In genomic region chr8:105138423-105138822, GRCm38 (mm10) we compare ENCODE assay signal across 9 mouse cellular contexts. TPM values are rescaled to one million over a fixed set of nuclear protein-coding genes. Genes with fewer than 3 reads are reported as not detected.
DNase-seq lines count a peak whose midpoint lies in the region; ATAC-seq and TF ChIP-seq lines count a peak whose summit lies in the region.
"Had no signal": no experiment of that assay in that cellular context is flagged by ENCODE, and none has a peak within 500 bp of the region (broad histone marks: within the 10 kb centered on the region; RNA-seq: fewer than 3 reads in every experiment).

No protein-coding gene starts in this region.

- peak; percentile 20 for DNase-seq in right cerebral cortex, adult 18-20 months
- DNase-seq in right cerebral cortex, postnatal 25 days = no peak
- DNase-seq in adrenal gland, postnatal 36 days = peak; percentile 86
- DNase-seq in lung, adult 18-20 months = peak; percentile 79 to 84
- DNase-seq in right cerebral cortex, postnatal 4 days = peak; percentile 63

- no peaks in the 10 kb centered on the region for H3K4me1 ChIP-seq in embryonic fibroblast, embryonic 13.5 days (ENCODE audit: control insufficient read depth, insufficient read depth, low read length)
- H3K4me1 ChIP-seq in kidney, embryonic 16.5 days (ENCODE audit: insufficient read depth, low read length) = no peaks in the 10 kb centered on the region

- no peaks in the 10 kb centered on the region for H3K9me3 ChIP-seq in kidney, embryonic 16.5 days (ENCODE audit: low read length)

- TF ChIP-seq CTCF in embryonic fibroblast, embryonic 13.5 days (IDR thresholded peaks at IDR 0.05; ENCODE audit: borderline replicate concordance, insufficient read depth, low read length) = peak; percentile 77

- H3K27ac ChIP-seq in embryonic fibroblast, embryonic 13.5 days (ENCODE audit: insufficient read depth, low read length) = no peak overlapping the region
- H3K27ac ChIP-seq in kidney, embryonic 16.5 days (ENCODE audit: low read length) = no peak overlapping the region

- no peaks in the 10 kb centered on the region for H3K27me3 ChIP-seq in kidney, embryonic 16.5 days (ENCODE audit: insufficient read depth, low read length)

- WGBS in kidney, embryonic 16.5 days = 21% methylated on average over 4 of the region's 4 CpGs

- ATAC-seq in kidney, embryonic 16.5 days (ENCODE audit: low FRiP score, low TSS enrichment) = 0 out of 2 replicates have a peak, but pooled peaks have one; percentile 12
- no peak; the same call in 1 of the 2 replicates for ATAC-seq in erythroid progenitor cell, adult 5-6 weeks (replicated peaks; ENCODE audit: low FRiP score, poor library complexity, severe bottlenecking)

- no peak overlapping the region for H3K9ac ChIP-seq in kidney, embryonic 16.5 days (replicated peaks; ENCODE audit: low read length)

- H3K4me2 ChIP-seq in kidney, embryonic 16.5 days (replicated peaks; ENCODE audit: low read depth, low read length) = no peak overlapping the region

- H3K4me3 ChIP-seq in embryonic fibroblast, embryonic 13.5 days (ENCODE audit: insufficient read depth, low read length) = no peak overlapping the region
- no peak overlapping the region for H3K4me3 ChIP-seq in kidney, embryonic 16.5 days (ENCODE audit: low read length)

- no peak for TF ChIP-seq POLR2A in embryonic fibroblast, embryonic 13.5 days (IDR thresholded peaks at IDR 0.05; ENCODE audit: low read depth, low read length)

- no peaks in the 10 kb centered on the region for H3K36me3 ChIP-seq in kidney, embryonic 16.5 days (ENCODE audit: insufficient read depth, low read length)

RNA-seq across cellular contexts. Expression of gene Ces4a, which starts 6.8 kb away (rescaled TPM):
- total RNA-seq in adrenal gland, postnatal 36 days (2021) = not detected
- not detected in 2 replicates for polyA plus RNA-seq in embryonic fibroblast, embryonic 13.5 days (2011; ENCODE audit: insufficient read length, low read depth, missing spikeins)
- not detected in 2 replicates for polyA plus RNA-seq in kidney, embryonic 16.5 days (2015; fragmentation: Nextera tagmentation; extraction: Ambion mirVana)
- total RNA-seq in erythroid progenitor cell, adult 5-6 weeks (2015; ENCODE audit: low replicate concordance) = not detected in 2 replicates
- total RNA-seq in erythroid progenitor cell, adult 5-6 weeks (2017; ENCODE audit: low replicate concordance) = not detected in 2 replicates
- polyA plus RNA-seq: heart, embryonic 14.5 days had no signal

RNA-seq across cellular contexts. Expression of gene Cbfb, which starts 32.1 kb away (rescaled TPM):
- total RNA-seq in adrenal gland, postnatal 36 days (2021) = 100 to 1,000 TPM in 1 of 2 experiments, 10 to 100 TPM in 1; 74.1 to 104 TPM
- polyA plus RNA-seq in embryonic fibroblast, embryonic 13.5 days (2011; ENCODE audit: insufficient read length, low read depth, missing spikeins) = 111 and 145 TPM in 2 replicates
- polyA plus RNA-seq in kidney, embryonic 16.5 days (2015; fragmentation: Nextera tagmentation; extraction: Ambion mirVana) = 59.9 and 63.5 TPM in 2 replicates
- total RNA-seq in erythroid progenitor cell, adult 5-6 weeks (2015; ENCODE audit: low replicate concordance) = 25.9 and 34.4 TPM in 2 replicates
- 18.0 and 29.3 TPM in 2 replicates for total RNA-seq in erythroid progenitor cell, adult 5-6 weeks (2017; ENCODE audit: low replicate concordance)

RNA-seq across cellular contexts. Expression of gene Ces3b, which starts 54.9 kb away (rescaled TPM):
- total RNA-seq in adrenal gland, postnatal 36 days (2021) = under 1 TPM in 1 of 2 experiments, not detected in 1; 0.73 TPM
- not detected in 2 replicates for polyA plus RNA-seq in embryonic fibroblast, embryonic 13.5 days (2011; ENCODE audit: insufficient read length, low read depth, missing spikeins)
- polyA plus RNA-seq in kidney, embryonic 16.5 days (2015; fragmentation: Nextera tagmentation; extraction: Ambion mirVana) = not detected in 2 replicates
- total RNA-seq in erythroid progenitor cell, adult 5-6 weeks (2015; ENCODE audit: low replicate concordance) = not detected in 2 replicates
- total RNA-seq in erythroid progenitor cell, adult 5-6 weeks (2017; ENCODE audit: low replicate concordance) = not detected in 2 replicates
